Mouse (Mus musculus) liver, embryonic 14.5 days (tissue): ENCODE measurements at regions not wholly inside any gene's neighbourhood (a gene's known extent, or its start where the extent isn't known, plus 50 kb on each side); places are given as distances from the start of the nearest gene placed in this dataset.

Source experiments
- CTCF ChIP-seq: IDR thresholded peaks from 2 replicates; pipeline ENCODE4 v1.5.1; 2016; ENCODE audit warnings: antibody characterized with exemption, low read depth, control low read depth
- EP300 ChIP-seq: IDR thresholded peaks from 2 replicates; pipeline ENCODE4 v1.6.1; 2016; ENCODE audit warnings: antibody characterized with exemption, low read depth

GRCm38 (mm10) chr1:61143030-61143753, 165.5 kb downstream of the Icos start:
- TF ChIP-seq CTCF: no peak
- TF ChIP-seq EP300: no peak
